Mouse (Mus musculus) midbrain, embryonic 16.5 days (tissue): ENCODE measurements around the gene Mfsd11. TPM values are rescaled to one million over a fixed set of nuclear protein-coding genes. Genes with fewer than 3 reads are reported as not detected.
"Not testable (repeated sequence)": the region's sequence is repeated elsewhere in the genome, so short reads cannot be mapped to it uniquely, and the experiment has no call there.

Experiments used
- ATAC-seq: fragments of 200-750 bp; cut with Nextera tagmentation; 2 replicates; pipeline ENCODE4 v1.8.0; 2017; ENCODE audit warnings: moderate TSS enrichment
- H3K27ac ChIP-seq: fragments of 300-500 bp; sonication (generic); 2 replicates; pipeline ENCODE4 v1.5.1; 2014; ENCODE audit warnings: mild to moderate bottlenecking, low read length, mixed read lengths
- H3K27me3 ChIP-seq: fragments of 300-500 bp; sonication (generic); 2 replicates; pipeline ENCODE4 v1.6.1; 2014; ENCODE audit warnings: low read depth, low read length, mixed read lengths; ENCODE audit not compliant: control insufficient read depth, insufficient read depth
- H3K36me3 ChIP-seq: fragments of 300-500 bp; sonication (generic); 2 replicates; pipeline ENCODE4 v1.6.1; 2014; ENCODE audit warnings: mild to moderate bottlenecking, low read length, moderate library complexity, mixed read lengths; ENCODE audit not compliant: control insufficient read depth, insufficient read depth
- H3K4me1 ChIP-seq: fragments of 300-500 bp; sonication (generic); 2 replicates; pipeline ENCODE4 v1.6.1; 2014; ENCODE audit warnings: mild to moderate bottlenecking, low read length, mixed read lengths; ENCODE audit not compliant: control insufficient read depth, insufficient read depth
- H3K4me2 ChIP-seq: fragments of 300-500 bp; sonication (generic); 2 replicates; pipeline ENCODE4 v1.6.1; 2014; ENCODE audit warnings: mild to moderate bottlenecking, low read length, mixed read lengths
- H3K4me3 ChIP-seq: fragments of 300-500 bp; sonication (generic); 2 replicates; pipeline ENCODE4 v1.5.1; 2014; ENCODE audit warnings: low read depth, mild to moderate bottlenecking, low read length, moderate library complexity, mixed read lengths
- H3K9ac ChIP-seq: fragments of 300-500 bp; sonication (generic); 2 replicates; pipeline ENCODE4 v1.6.1; 2014; ENCODE audit warnings: low read depth, low read length, mixed read lengths
- H3K9me3 ChIP-seq: fragments of 300-500 bp; sonication (generic); replicated peaks from 2 replicates; pipeline ENCODE4 v1.6.1; 2014; ENCODE audit warnings: mild to moderate bottlenecking, low read length, mixed read lengths; ENCODE audit not compliant: control insufficient read depth, poor library complexity, severe bottlenecking
- WGBS: fragments of 180-500 bp; shearing (Covaris S2); extraction: QIAGEN DNeasy Blood & Tissue Kit; methylation state at CpG from one replicate; pipeline ENCODE4 v1.1.7; 2014; 5-methylcytosine and 5-hydroxymethylcytosine counted together
- polyA plus RNA-seq: library from polyadenylated mRNA; unstranded; fragments of >200 nt; fragmentation: Nextera tagmentation; extraction: Ambion mirVana; gene quantifications from 2 replicates; pipeline ENCODE4 v1.2.1, GENCODE M21; 2015

Gene Mfsd11
- polyA plus RNA-seq, 1 experiment from 2014 or later, result 56.2 TPM

GRCm38 (mm10) chr11:116818722-116819121 is 33.5 kb upstream of the Mfsd11 start:
- no peaks in the 10 kb centered on the region for H3K36me3 ChIP-seq
- no peaks in the 10 kb centered on the region for H3K9me3 ChIP-seq
- ATAC-seq, result no peak
- no peak overlapping the region for H3K27ac ChIP-seq
- no peaks in the 10 kb centered on the region for H3K27me3 ChIP-seq
- H3K9ac ChIP-seq, result no peak overlapping the region
- 70% methylated on average over 8 of the region's 8 CpGs for WGBS
- peaks cover 18% of the 10 kb centered on the region for H3K4me1 ChIP-seq
- no peak overlapping the region for H3K4me3 ChIP-seq
- no peak overlapping the region for H3K4me2 ChIP-seq

- no peak for ATAC-seq
- Histone ChIP-seq H3K9ac (no peak overlapping the region), H3K4me2 (no peak overlapping the region), H3K36me3 (no peaks in the 10 kb centered on the region), H3K27ac (no peak overlapping the region), H3K4me1 (peaks cover 4% of the 10 kb centered on the region), H3K27me3 (no peaks in the 10 kb centered on the region), H3K9me3 (no peaks in the 10 kb centered on the region), H3K4me3 (no peak overlapping the region)
- 78% methylated on average over 5 of the region's 5 CpGs for WGBS
Measured at GRCm38 (mm10) chr11:116819932-116820593, 32.2 kb upstream of the Mfsd11 start.

GRCm38 (mm10) chr11:116821057-116821940 is 30.9 kb upstream of the Mfsd11 start:
- no peak for ATAC-seq
- H3K4me3 ChIP-seq, result no peak overlapping the region
- H3K27ac ChIP-seq, result no peak overlapping the region
- no peaks in the 10 kb centered on the region for H3K36me3 ChIP-seq
- peaks cover 7% of the 10 kb centered on the region; the same call in 1 of the 2 replicates for H3K4me1 ChIP-seq
- H3K9me3 ChIP-seq, result no peaks in the 10 kb centered on the region
- no peak overlapping the region for H3K9ac ChIP-seq
- H3K4me2 ChIP-seq, result no peak overlapping the region
- H3K27me3 ChIP-seq, result no peaks in the 10 kb centered on the region
- 50% methylated on average over 13 of the region's 13 CpGs for WGBS

GRCm38 (mm10) chr11:116822215-116822614 is 30.0 kb upstream of the Mfsd11 start:
- Histone ChIP-seq H3K36me3 (no peaks in the 10 kb centered on the region), H3K4me2 (no peak overlapping the region), H3K4me1 (peaks cover 16% of the 10 kb centered on the region), H3K27ac (no peak overlapping the region), H3K4me3 (no peak overlapping the region), H3K9ac (no peak overlapping the region), H3K9me3 (no peaks in the 10 kb centered on the region), H3K27me3 (no peaks in the 10 kb centered on the region)
- WGBS, result 49% methylated on average over 10 of the region's 10 CpGs
- ATAC-seq, result no peak

- Histone ChIP-seq H3K4me3 (no peak overlapping the region), H3K4me1 (peaks cover 18% of the 10 kb centered on the region), H3K27me3 (no peaks in the 10 kb centered on the region), H3K9me3 (no peaks in the 10 kb centered on the region), H3K9ac (no peak overlapping the region), H3K4me2 (no peak overlapping the region), H3K36me3 (no peaks in the 10 kb centered on the region), H3K27ac (no peak overlapping the region)
- no peak for ATAC-seq
- WGBS, result 82% methylated on average over 10 of the region's 10 CpGs
Measured at GRCm38 (mm10) chr11:116822626-116823025, 29.6 kb upstream of the Mfsd11 start.

GRCm38 (mm10) chr11:116823255-116823654 is 29.0 kb upstream of the Mfsd11 start:
- no peak overlapping the region for H3K27ac ChIP-seq
- no peaks in the 10 kb centered on the region for H3K36me3 ChIP-seq
- no peak overlapping the region for H3K4me3 ChIP-seq
- no peaks in the 10 kb centered on the region for H3K9me3 ChIP-seq
- H3K4me1 ChIP-seq, result peaks cover 21% of the 10 kb centered on the region
- 97% methylated on average over 2 of the region's 2 CpGs for WGBS
- no peaks in the 10 kb centered on the region for H3K27me3 ChIP-seq
- H3K4me2 ChIP-seq, result no peak overlapping the region
- no peak overlapping the region for H3K9ac ChIP-seq
- no peak for ATAC-seq

GRCm38 (mm10) chr11:116823885-116824284 is 28.4 kb upstream of the Mfsd11 start:
- WGBS, result 96% methylated on average over 10 of the region's 10 CpGs
- not testable (repeated sequence) for ATAC-seq, H3K9ac ChIP-seq, H3K9me3 ChIP-seq, H3K27me3 ChIP-seq, H3K4me2 ChIP-seq, H3K27ac ChIP-seq, H3K36me3 ChIP-seq, H3K4me3 ChIP-seq
- peaks cover 22% of the 10 kb centered on the region for H3K4me1 ChIP-seq

- Histone ChIP-seq H3K4me3 (no peak overlapping the region), H3K36me3 (no peaks in the 10 kb centered on the region), H3K27me3 (no peaks in the 10 kb centered on the region), H3K4me1 (peaks cover 22% of the 10 kb centered on the region), H3K9ac (peak overlapping the region; percentile 40; the same call in 1 of the 2 replicates), H3K4me2 (peak overlapping the region; percentile 26; the same call in 1 of the 2 replicates), H3K9me3 (no peaks in the 10 kb centered on the region), H3K27ac (no peak overlapping the region)
- WGBS, result 27% methylated on average over 5 of the region's 5 CpGs
- ATAC-seq, result no peak
Measured at GRCm38 (mm10) chr11:116825230-116825629, 27.0 kb upstream of the Mfsd11 start.
